Mouse (Mus musculus) CH12.LX (cell line): ENCODE measurements around the gene Kmt5a.
"Not testable (repeated sequence)": the region's sequence is repeated elsewhere in the genome, so short reads cannot be mapped to it uniquely, and the experiment has no call there.

Experiments
- CTCF ChIP-seq, 2 experiments: IDR thresholded peaks in 1 of 2; conservative IDR thresholded peaks in 1 of 2; 2 replicates each; pipeline ENCODE4 v1.5.1; 2011 to 2012; ENCODE audit warnings: low read depth in 2 of 2, low read length in 2 of 2, improper control_type of control experiment in 1 of 2, inconsistent platforms in 1 of 2, mild to moderate bottlenecking in 1 of 2, moderate library complexity in 1 of 2
- POLR2A ChIP-seq: IDR thresholded peaks from 2 replicates; pipeline ENCODE4 v1.6.1; 2011; ENCODE audit warnings: low read depth, mild to moderate bottlenecking, improper control_type of control experiment, low read length
- ZKSCAN1 ChIP-seq: IDR thresholded peaks from 2 replicates; pipeline ENCODE4 v1.6.1; 2012; ENCODE audit warnings: low read depth, inconsistent platforms, low read length, improper control_type of control experiment, borderline replicate concordance

DNA sequence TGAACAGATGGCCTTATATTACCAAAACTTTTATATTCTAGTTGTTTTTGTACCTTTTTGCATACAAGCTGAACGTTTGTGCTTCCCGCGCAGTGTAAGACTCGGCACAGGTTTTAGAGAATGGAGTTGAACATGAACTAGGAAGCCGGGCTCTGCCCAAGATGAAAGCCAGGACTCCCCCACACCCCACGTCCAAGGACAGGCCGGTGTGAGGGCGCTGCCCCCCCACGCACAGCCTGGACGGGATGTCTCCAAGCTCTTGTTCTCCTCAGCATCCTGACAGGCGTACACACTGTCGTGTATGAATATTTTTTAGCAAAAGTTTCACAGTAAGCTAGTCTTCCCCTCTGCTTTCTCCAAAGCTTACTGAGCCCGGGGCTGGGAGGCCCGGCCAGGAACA lies 21.2 kb downstream of the Kmt5a start:
- not testable (repeated sequence) for TF ChIP-seq CTCF (conservative IDR thresholded peaks at IDR 0.05 in 1 of 2, IDR thresholded peaks at IDR 0.05 in 1 of 2; ENCODE audit: low read depth in 2 of 2, low read length in 2 of 2); POLR2A; ZKSCAN1
